Mouse (Mus musculus) adrenal gland, adult (tissue): ENCODE data around the gene Nxn.

Experiments
- DNase-seq, 2 experiments: peaks; one replicate each; pipeline ENCODE4 v3.0.0; 2022 to 2023; ENCODE audit warnings: low spot score in 1 of 2; ENCODE audit not compliant: inconsistent age in 2 of 2

The Nxn gene

GRCm38 (mm10) chr11:76337764-76338163, 61.2 kb downstream of the Nxn start:
- DNase-seq = no peak

GRCm38 (mm10) chr11:76337236-76337635, 61.7 kb downstream of the Nxn start:
- DNase-seq = no peak

DNA sequence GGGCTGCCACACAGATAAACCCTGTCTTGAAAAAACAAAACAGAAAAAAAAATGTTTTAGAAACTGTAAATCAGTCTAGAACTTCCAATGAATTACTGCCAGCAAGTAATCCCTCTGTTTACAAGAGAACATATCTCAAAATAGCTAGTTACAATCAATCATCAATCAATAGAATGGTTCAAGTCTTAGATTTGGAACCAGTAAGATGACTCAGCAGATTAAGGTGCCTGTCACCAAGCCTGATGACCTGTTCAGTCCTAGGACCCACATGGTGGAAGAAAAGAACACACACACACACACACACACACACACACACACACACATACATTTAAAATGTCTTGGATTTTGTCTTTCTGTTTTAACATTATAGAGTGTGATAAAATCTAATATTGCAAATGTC, 62.7 kb downstream of the Nxn start:
- DNase-seq = no peak

DNA sequence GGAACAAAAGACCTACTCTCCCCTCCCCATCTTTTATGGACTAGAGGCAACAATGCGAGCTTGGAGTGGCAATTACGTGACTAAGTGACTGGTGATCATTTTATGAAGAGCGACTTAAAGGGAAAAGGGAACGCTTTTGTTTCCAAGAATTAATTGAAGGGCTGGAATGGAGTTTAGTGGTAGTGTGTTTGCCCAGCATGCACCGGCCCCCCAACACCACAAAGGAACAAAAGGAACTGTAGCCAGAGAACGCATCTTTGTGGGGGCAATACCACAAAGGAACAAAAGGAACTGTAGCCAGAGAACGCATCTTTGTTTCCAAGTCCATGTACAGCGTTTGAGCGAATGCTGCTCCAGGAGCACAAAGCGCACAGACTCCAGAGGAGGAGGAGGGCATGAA, 64.0 kb downstream of the Nxn start:
- no peak for DNase-seq

- DNase-seq = no peak
These were observed 66.7 kb downstream of the Nxn start for GRCm38 (mm10) chr11:76332240-76332639.

DNA sequence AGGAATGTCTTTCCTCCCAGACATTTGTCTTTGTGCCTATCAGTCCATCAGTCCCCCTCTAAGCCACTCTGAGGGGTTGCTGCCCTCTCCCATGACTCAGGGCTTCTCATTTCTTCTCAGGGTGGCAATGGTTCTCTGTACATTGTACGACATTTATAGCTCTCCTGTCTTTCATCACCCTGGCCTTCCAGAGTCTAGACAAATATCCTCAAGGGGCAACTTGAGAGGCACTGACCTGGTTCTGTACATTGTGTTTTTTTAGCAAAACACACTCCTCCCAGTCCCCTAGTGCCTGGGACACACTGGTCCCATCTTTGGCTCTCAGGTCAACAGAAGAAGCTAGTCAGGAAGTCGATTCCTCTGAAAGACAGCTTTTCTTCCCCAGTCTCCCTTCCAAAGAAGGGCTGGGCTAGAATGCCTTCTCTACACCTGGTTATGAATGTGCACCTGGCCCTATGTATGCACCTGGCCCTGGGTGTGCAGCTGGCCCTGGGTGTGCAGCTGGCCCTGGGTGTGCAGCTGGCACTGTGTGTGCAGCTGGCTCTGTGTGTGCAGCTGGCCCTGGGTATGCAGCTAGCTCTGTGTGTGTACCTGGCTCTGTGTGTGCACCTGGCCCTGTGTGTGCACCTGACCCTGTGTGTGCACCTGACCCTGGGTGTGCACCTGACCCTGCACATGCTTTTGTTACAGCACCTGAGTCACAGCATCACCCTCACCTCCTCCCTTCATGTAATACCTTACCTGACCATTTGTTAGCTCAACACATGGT, 70.2 kb downstream of the Nxn start:
- no peak for DNase-seq

DNA sequence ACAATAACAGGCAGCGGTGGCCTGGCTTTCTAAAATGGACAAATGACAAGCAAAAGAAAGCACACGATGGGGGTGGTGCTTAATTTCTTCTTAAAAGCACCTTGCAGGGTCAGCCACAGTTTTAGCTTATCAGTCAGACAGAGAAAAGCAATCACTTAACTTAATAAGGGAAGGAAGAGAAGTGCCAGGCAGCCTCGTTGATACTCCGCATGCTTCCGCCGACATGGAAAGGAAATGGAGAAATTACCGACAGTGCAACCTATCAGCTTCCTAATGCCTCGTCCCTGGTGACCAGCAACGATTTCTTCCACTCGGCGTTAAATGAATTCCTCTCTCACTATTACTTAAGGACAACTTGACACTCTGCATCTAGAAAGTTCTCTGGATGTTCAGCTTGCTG, 70.9 kb downstream of the Nxn start:
- no peak for DNase-seq

DNA sequence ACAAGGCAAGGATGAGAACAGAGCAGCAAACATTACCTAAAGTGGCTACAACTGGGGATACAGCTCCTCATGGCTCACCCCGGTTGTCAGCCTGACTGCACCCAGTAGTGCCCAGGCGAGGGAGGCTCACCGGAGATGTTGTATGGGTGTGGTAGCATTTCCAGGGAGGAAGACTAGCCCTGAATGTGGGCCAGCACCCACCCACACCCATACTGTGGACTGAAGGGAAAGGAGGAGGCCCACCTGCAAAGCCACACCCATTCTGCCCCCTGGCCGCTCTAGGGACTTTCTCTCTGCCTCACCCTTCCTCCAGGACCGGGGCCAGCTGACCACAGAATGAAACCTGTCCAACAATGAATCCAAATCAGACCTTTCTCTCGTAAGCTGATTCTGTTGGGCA, 72.3 kb downstream of the Nxn start:
- no peak for DNase-seq

DNA sequence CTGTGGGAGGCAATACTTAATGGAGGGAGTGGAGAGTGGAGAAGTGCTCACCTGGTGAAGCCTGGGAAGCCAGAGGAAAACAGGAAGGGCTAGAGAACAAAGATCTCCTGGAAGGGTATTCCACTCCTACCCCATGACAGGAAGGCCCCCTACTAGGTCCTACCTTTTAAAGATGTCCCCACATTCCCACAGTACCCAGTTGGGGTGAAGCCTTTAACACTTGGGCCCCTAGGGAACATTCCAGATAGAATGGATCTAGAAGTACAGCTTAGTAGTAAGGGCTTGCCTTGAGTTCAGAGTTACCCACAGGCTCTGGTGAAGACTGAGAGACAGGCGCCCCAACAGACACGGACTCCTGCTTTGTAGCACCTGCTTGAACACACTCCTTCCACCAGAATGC, 72.9 kb downstream of the Nxn start:
- no peak for DNase-seq

- no peak for DNase-seq
These were observed 74.1 kb downstream of the Nxn start for GRCm38 (mm10) chr11:76324801-76325200.

DNA sequence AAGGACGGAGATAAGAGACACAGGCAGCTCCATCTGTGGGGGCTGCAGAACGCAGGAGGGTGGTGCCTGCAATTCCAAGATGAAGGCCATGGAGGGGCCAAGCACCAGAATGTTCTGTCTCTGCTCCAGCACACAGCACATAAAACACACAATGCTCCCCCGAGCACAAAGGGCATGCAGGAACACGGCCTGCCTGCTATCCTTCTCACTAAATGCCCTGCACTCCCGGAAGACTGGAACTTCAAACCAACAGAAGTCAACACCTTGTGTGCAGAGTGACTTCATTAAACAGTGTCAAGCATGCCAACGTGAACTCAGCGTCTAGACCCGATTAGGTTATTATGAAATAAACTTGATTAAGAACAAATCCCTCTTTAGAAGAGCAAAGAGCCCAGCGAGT, 74.7 kb downstream of the Nxn start:
- no peak for DNase-seq

DNA sequence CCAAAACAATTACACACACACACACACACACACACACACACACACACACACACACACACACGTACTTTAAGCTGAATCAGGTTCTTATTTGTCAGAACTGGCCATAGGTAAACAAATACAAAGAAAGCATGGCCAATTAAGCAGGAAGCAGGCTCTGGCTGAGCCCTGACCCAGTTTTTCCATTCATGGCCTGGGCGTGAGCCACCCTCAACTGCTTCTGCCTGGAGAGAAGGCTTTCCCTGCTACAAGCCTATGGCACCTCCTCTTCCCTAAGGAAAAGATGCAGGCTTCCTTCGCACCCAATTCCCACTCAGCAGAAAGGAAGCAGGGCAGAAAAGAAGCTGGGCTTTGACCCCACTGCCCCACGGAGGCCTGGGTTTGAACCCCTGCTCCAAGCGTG, 76.0 kb downstream of the Nxn start:
- DNase-seq = peak in 1 of 2 experiments; percentile 78

GRCm38 (mm10) chr11:76322081-76322480, 76.9 kb downstream of the Nxn start:
- DNase-seq = peak in 1 of 2 experiments; percentile 79

- no peak for DNase-seq
These were observed 78.5 kb downstream of the Nxn start for GRCm38 (mm10) chr11:76320475-76320874.

GRCm38 (mm10) chr11:76319714-76320435, 79.1 kb downstream of the Nxn start:
- no peak for DNase-seq

DNA sequence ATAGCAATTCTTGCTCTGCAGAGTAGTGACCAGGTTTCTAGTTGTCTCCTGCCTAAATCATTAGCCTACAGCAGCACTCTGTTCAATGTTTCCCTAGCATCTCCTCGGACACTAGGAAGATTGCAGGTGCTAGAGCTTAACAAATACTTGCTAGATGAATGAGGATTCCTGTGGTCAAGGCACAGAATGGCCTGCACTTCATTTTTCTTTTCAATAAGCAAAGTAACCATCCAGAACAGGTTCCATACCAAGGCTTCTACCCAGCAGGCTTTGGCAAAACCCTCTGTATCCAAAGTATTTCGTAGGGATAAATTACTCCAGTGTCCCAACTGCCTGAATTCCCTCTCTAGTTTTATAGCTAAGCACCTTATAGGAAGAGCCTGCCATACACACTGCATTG, 81.0 kb downstream of the Nxn start:
- DNase-seq = no peak

GRCm38 (mm10) chr11:76315785-76316444, 83.0 kb downstream of the Nxn start:
- peak in 1 of 2 experiments; percentile 74 for DNase-seq

DNA sequence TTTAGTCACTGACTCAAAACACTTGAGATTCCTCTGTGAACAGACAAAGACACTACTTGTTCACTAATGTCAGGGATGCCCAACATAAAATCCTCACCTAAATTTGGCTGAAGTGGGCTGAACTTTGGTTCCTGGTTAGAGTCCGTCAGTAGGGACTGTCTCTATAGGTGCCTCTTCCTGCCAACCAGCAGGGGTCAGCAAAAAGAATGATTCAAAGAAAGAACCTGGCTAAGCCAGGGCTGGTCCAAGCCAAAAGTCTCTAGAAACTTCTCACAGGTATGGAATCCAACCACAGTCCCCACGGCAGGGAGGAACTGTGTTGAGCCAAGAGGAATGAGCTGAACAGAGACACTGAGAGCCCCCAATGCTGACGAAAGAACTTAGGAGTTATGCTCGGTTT, 84.2 kb downstream of the Nxn start:
- DNase-seq = peak in 1 of 2 experiments; percentile 76

- no peak for DNase-seq
These were observed 84.8 kb downstream of the Nxn start for GRCm38 (mm10) chr11:76314140-76314539.

- DNase-seq = peak in 1 of 2 experiments; percentile 67
These were observed 86.1 kb downstream of the Nxn start for GRCm38 (mm10) chr11:76312805-76313204.

GRCm38 (mm10) chr11:76311224-76312000, 87.5 kb downstream of the Nxn start:
- DNase-seq = no peak
